Mouse (Mus musculus): ENCODE measurements around the gene Cerk.
A peak's percentile ranks its signal among the peaks of the same experiment; 100 is the strongest.

The Cerk gene

DNA sequence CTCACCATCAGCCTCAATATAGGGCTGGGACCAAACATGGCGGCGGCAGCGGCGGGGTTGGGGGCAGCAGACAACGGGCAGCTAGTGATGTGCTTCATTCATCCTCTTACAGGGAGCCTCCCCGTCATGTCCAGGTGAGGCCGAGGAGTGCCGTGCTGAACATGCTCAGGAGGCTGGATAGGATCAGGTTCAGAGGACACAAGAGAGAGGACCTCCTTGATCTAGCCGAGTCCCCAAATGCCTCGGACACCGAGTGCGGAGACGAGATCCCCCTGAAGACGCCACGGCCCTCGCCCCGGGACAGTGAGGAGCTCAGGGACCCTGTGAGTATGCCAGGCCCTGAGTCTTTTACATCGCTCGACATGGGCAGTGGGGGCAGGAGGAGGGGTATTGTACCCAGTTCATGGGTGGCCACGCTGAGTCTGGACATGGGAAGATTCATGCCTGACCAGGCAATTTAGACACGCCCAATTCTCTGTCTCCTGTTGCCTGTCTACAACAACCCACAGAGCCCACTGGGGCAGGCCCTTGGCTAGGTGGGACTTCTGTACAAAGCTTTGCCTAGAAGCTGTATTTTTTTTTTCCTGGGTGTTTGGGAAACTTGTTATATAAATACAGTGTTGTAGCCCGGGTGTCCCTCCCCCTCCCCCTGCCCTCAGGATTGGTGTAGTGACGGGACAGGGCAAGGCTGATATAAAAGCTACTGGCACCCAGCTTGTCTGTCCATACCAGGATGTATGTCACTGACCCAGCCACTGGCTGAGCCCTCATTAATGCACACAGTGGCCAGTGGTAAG lies 94.5 kb downstream of the Cerk start:
- no peak for DNase-seq (ENCODE audit: low spot score in 2 of 2)

- no peak for DNase-seq (ENCODE audit: low spot score in 2 of 2)
Measured at GRCm38 (mm10) chr15:86090578-86090977, 95.4 kb downstream of the Cerk start.

- DNase-seq (ENCODE audit: low spot score in 2 of 2), result peak; percentile 52 to 77
Measured at GRCm38 (mm10) chr15:86089991-86090529, 95.9 kb downstream of the Cerk start.
